Comparison of ENCODE assay signal across 1 mouse cellular context in the genomic region with DNA sequence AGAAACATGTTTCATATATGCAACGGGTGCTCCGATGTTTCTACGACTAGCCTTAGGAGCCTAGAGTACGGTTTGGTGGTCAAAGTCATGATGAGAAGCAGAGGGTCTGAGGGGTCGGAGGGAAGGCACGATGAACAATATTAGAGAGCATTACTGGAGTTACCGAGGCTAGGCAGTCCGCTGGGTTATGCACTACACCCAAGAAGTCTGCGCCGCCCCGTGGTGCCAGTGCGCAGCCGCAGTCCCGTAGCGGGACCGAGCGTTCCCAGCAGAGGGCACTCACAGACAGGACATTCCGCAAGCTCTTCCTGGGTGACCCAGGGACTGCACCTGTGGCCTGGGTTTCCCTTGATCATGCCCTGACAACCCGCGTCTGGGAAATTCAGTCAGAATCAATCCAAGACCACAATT.
TF ChIP-seq lines count a peak whose summit lies in the region.

No protein-coding gene starts in this region.

TF ChIP-seq in myocyte, 11 proteins besides CTCF, POLR2A, EP300 and RAD21 (continued from another document):
- TF ChIP-seq REST (IDR thresholded peaks at IDR 0.05; ENCODE audit: insufficient read depth, insufficient read length) (no peak), POLR2AphosphoS2 (IDR thresholded peaks at IDR 0.05; ENCODE audit: insufficient read length, low read depth) (peak; percentile 89), MYOG (IDR thresholded peaks at IDR 0.05; ENCODE audit: control insufficient read depth in 1 of 3, insufficient read depth in 1 of 3, insufficient read length in 2 of 3, low read depth in 2 of 3) (peak; percentile 32 to 71 (median 54)), TCF12 (IDR thresholded peaks at IDR 0.05; ENCODE audit: insufficient read depth, poor library complexity, severe bottlenecking) (no peak), USF1 (IDR thresholded peaks at IDR 0.05; ENCODE audit: low read depth) (no peak)
